ENCODE assay signal across 9 mouse cellular contexts in genomic region chr6:149374986-149375457, GRCm38 (mm10). TPM values are rescaled to one million over a fixed set of nuclear protein-coding genes. Genes with fewer than 3 reads are reported as not detected.
DNase-seq lines count a peak whose midpoint lies in the region; ATAC-seq and TF ChIP-seq lines count a peak whose summit lies in the region.
"Had no signal": no experiment of that assay in that cellular context is flagged by ENCODE, and none has a peak within 500 bp of the region (broad histone marks: within the 10 kb centered on the region; RNA-seq: fewer than 3 reads in every experiment).

No protein-coding gene starts in this region.

- no peak overlapping the region for H3K9ac ChIP-seq in heart, embryonic 12.5 days
- H3K9ac ChIP-seq: neural tube, embryonic 13.5 days had no signal

- TF ChIP-seq CTCF in G1E (IDR thresholded peaks at IDR 0.05; ENCODE audit: low read depth, low read length): no peak
- no peak for TF ChIP-seq CTCF in lung, adult 2 months (IDR thresholded peaks at IDR 0.05; ENCODE audit: insufficient read depth, low read length)

- H3K36me3 ChIP-seq in G1E (replicated peaks): no peaks in the 10 kb centered on the region
- H3K36me3 ChIP-seq in embryonic facial prominence, embryonic 10.5 days (replicated peaks): no peaks in the 10 kb centered on the region
- no peaks in the 10 kb centered on the region for H3K36me3 ChIP-seq in heart, embryonic 12.5 days
- H3K36me3 ChIP-seq: neural tube, embryonic 13.5 days had no signal

- no peaks in the 10 kb centered on the region for H3K27me3 ChIP-seq in G1E (ENCODE audit: insufficient read depth, low read length)
- H3K27me3 ChIP-seq in embryonic facial prominence, embryonic 10.5 days (replicated peaks; ENCODE audit: low read depth, poor library complexity, severe bottlenecking): no peaks in the 10 kb centered on the region
- no peaks in the 10 kb centered on the region for H3K27me3 ChIP-seq in heart, embryonic 12.5 days (replicated peaks)
- H3K27me3 ChIP-seq: neural tube, embryonic 13.5 days had no signal

- TF ChIP-seq POLR2A in lung, adult 2 months (IDR thresholded peaks at IDR 0.05; ENCODE audit: borderline replicate concordance, extremely low read depth, low read depth, low read length): no peak

- H3K4me2 ChIP-seq in heart, embryonic 12.5 days: no peak overlapping the region
- H3K4me2 ChIP-seq: neural tube, embryonic 13.5 days had no signal

- peak; percentile 93 for ATAC-seq in G1E (ENCODE audit: extremely low read depth, insufficient number of reproducible peaks, low FRiP score, poor library complexity, severe bottlenecking)
- ATAC-seq in heart, embryonic 12.5 days (ENCODE audit: insufficient number of reproducible peaks, low FRiP score): 0 out of 2 replicates have a peak, but pooled peaks have one; percentile 67

- DNase-seq in G1E (ENCODE audit: low spot score): peak; percentile 73
- DNase-seq in adrenal gland, adult 8-10 months: peak; percentile 56
- peak; percentile 62 for DNase-seq in embryonic facial prominence, embryonic 10.5 days (ENCODE audit: low spot score)
- DNase-seq in large intestine, adult 2 months (ENCODE audit: low read depth, low spot score): peak; percentile 84
- DNase-seq in lung, adult 2 months: peak; percentile 55
- DNase-seq in retina, postnatal 1 day: peak; percentile 78
- peak; percentile 68 to 73 for DNase-seq in urinary bladder, postnatal 36 days (ENCODE audit: low spot score in 2 of 2)

- peaks cover 10% of the 10 kb centered on the region; the same call in 1 of the 2 replicates for H3K4me1 ChIP-seq in G1E (ENCODE audit: insufficient read depth, low read depth, low read length)
- H3K4me1 ChIP-seq in embryonic facial prominence, embryonic 10.5 days: no peaks in the 10 kb centered on the region
- no peaks in the 10 kb centered on the region for H3K4me1 ChIP-seq in heart, embryonic 12.5 days (replicated peaks)
- no peaks in the 10 kb centered on the region for H3K4me1 ChIP-seq in lung, adult 2 months (ENCODE audit: control insufficient read depth, insufficient read depth, low read length)
- H3K4me1 ChIP-seq: neural tube, embryonic 13.5 days had no signal

- H3K27ac ChIP-seq in embryonic facial prominence, embryonic 10.5 days (replicated peaks): no peak overlapping the region
- H3K27ac ChIP-seq in heart, embryonic 12.5 days (ENCODE audit: poor library complexity, severe bottlenecking): no peak overlapping the region
- H3K27ac ChIP-seq: neural tube, embryonic 13.5 days had no signal

- 69% methylated on average over 2 of the region's 2 CpGs for WGBS in embryonic facial prominence, embryonic 10.5 days
- WGBS in heart, embryonic 12.5 days: 38% methylated on average over 2 of the region's 2 CpGs
- WGBS in large intestine, adult 2 months: 30% methylated on average over 2 of the region's 2 CpGs
- 27% methylated on average over 2 of the region's 2 CpGs for WGBS in lung, adult 2 months

- peaks cover 6% of the 10 kb centered on the region for H3K9me3 ChIP-seq in G1E (replicated peaks)
- H3K9me3 ChIP-seq in embryonic facial prominence, embryonic 10.5 days: no peaks in the 10 kb centered on the region
- no peaks in the 10 kb centered on the region for H3K9me3 ChIP-seq in heart, embryonic 12.5 days (replicated peaks)
- H3K9me3 ChIP-seq: neural tube, embryonic 13.5 days had no signal

- no peak overlapping the region for H3K4me3 ChIP-seq in G1E (ENCODE audit: low read depth, low read length)
- no peak overlapping the region for H3K4me3 ChIP-seq in embryonic facial prominence, embryonic 10.5 days
- no peak overlapping the region for H3K4me3 ChIP-seq in heart, embryonic 12.5 days
- no peak overlapping the region for H3K4me3 ChIP-seq in lung, adult 2 months (replicated peaks; ENCODE audit: extremely low read depth, low read depth, low read length)
- H3K4me3 ChIP-seq: neural tube, embryonic 13.5 days had no signal

RNA-seq across cellular contexts. Expression of gene Bicd1, which starts 33.7 kb away (rescaled TPM):
- 14.0 and 14.9 TPM in 2 replicates for total RNA-seq in G1E (2014; fragmentation: Nextera tagmentation)
- total RNA-seq in G1E (2017): 5.2 and 9.5 TPM in 2 replicates
- 0.80 and 0.89 TPM in 2 replicates for polyA plus RNA-seq in G1E (2012)
- total RNA-seq in adrenal gland, adult 8-10 months (2022): 10 to 100 TPM in 1 of 4 experiments, 1 to 10 TPM in 3; 4.9 to 10.5 (median 8.4) TPM
- polyA plus RNA-seq in embryonic facial prominence, embryonic 10.5 days (2016; fragmentation: Nextera tagmentation; extraction: Ambion mirVana): 7.9 and 8.0 TPM in 2 replicates
- 7.5 and 8.1 TPM in 2 replicates for polyA plus RNA-seq in heart, embryonic 12.5 days (2016; fragmentation: Nextera tagmentation; extraction: Ambion mirVana)
- polyA plus RNA-seq in large intestine, adult 2 months (2012; rRNA removed): 0.49 and 1.5 TPM in 2 replicates
- 0.61 and 0.79 TPM in 2 replicates for polyA plus RNA-seq in lung, adult 2 months (2012; rRNA removed)
